Mouse (Mus musculus) ES-Bruce4 (cell line): ENCODE results near the gene Nthl1. TPM values are rescaled to one million over a fixed set of nuclear protein-coding genes. Genes with fewer than 3 reads are reported as not detected.

Source experiments
- H3K27ac ChIP-seq: 2 replicates; pipeline ENCODE4 v1.5.1; 2012; ENCODE audit warnings: low read length, inconsistent platforms; ENCODE audit not compliant: insufficient read depth
- H3K27me3 ChIP-seq: 2 replicates; pipeline ENCODE4 v1.6.1; 2012; ENCODE audit warnings: mild to moderate bottlenecking, low read length, inconsistent platforms; ENCODE audit not compliant: control insufficient read depth, poor library complexity, insufficient read depth, severe bottlenecking
- H3K36me3 ChIP-seq: 2 replicates; pipeline ENCODE4 v1.6.1; 2012; ENCODE audit warnings: inconsistent platforms, mild to moderate bottlenecking, low read length, moderate library complexity; ENCODE audit not compliant: control insufficient read depth, poor library complexity, insufficient read depth, severe bottlenecking
- H3K4me1 ChIP-seq: one replicate; pipeline ENCODE4 v1.8.1; 2011; ENCODE audit warnings: low read length; ENCODE audit not compliant: control insufficient read depth, insufficient read depth
- H3K4me3 ChIP-seq: 2 replicates; pipeline ENCODE4 v1.5.1; 2011; ENCODE audit warnings: low read depth, mild to moderate bottlenecking, low read length
- H3K9ac ChIP-seq: 2 replicates; pipeline ENCODE4 v1.6.1; 2012; ENCODE audit warnings: low read depth, mild to moderate bottlenecking, inconsistent platforms; ENCODE audit not compliant: poor library complexity, severe bottlenecking
- H3K9me3 ChIP-seq: replicated peaks from 2 replicates; pipeline ENCODE4 v1.6.1; 2012; ENCODE audit warnings: mild to moderate bottlenecking, low read length, inconsistent platforms; ENCODE audit not compliant: control insufficient read depth, poor library complexity, insufficient read depth, severe bottlenecking
- CTCF ChIP-seq: IDR thresholded peaks from one replicate; pipeline ENCODE4 v1.8.1; 2011; ENCODE audit warnings: low read depth, low read length
- EP300 ChIP-seq: IDR thresholded peaks from 2 replicates; pipeline ENCODE4 v1.6.1; 2011; ENCODE audit warnings: low read depth, low read length; ENCODE audit not compliant: insufficient read depth
- POLR2A ChIP-seq: IDR thresholded peaks from one replicate; pipeline ENCODE4 v1.8.1; 2011; ENCODE audit warnings: low read length; ENCODE audit not compliant: insufficient read depth
- polyA plus RNA-seq: library from polyadenylated mRNA; stranded (reverse); fragments of >200 nt; gene quantifications from 2 replicates; pipeline ENCODE4 v1.2.4, GENCODE M21; 2011; ENCODE audit warnings: low read depth; ENCODE audit not compliant: missing spikeins, insufficient read depth, insufficient read length

The Nthl1 gene
- polyA plus RNA-seq, 1 experiment = 21.5 TPM

GRCm38 (mm10) chr17:24597989-24598388, 34.5 kb upstream of the Nthl1 start:
- H3K4me3 ChIP-seq = no peak overlapping the region
- H3K4me1 ChIP-seq = peaks cover 3% of the 10 kb centered on the region
- no peak for TF ChIP-seq POLR2A
- H3K27ac ChIP-seq = no peak overlapping the region
- no peaks in the 10 kb centered on the region for H3K27me3 ChIP-seq
- no peak overlapping the region for H3K9ac ChIP-seq
- peaks cover 18% of the 10 kb centered on the region for H3K36me3 ChIP-seq
- no peaks in the 10 kb centered on the region for H3K9me3 ChIP-seq

- Histone ChIP-seq H3K4me1 (no peaks in the 10 kb centered on the region), H3K9ac (no peak overlapping the region), H3K4me3 (no peak overlapping the region), H3K27me3 (no peaks in the 10 kb centered on the region), H3K27ac (no peak overlapping the region), H3K36me3 (peaks cover 21% of the 10 kb centered on the region), H3K9me3 (no peaks in the 10 kb centered on the region)
- TF ChIP-seq POLR2A (no peak), EP300 (no peak), CTCF (no peak)
These were observed 32.0 kb upstream of the Nthl1 start for GRCm38 (mm10) chr17:24600502-24600901.

DNA sequence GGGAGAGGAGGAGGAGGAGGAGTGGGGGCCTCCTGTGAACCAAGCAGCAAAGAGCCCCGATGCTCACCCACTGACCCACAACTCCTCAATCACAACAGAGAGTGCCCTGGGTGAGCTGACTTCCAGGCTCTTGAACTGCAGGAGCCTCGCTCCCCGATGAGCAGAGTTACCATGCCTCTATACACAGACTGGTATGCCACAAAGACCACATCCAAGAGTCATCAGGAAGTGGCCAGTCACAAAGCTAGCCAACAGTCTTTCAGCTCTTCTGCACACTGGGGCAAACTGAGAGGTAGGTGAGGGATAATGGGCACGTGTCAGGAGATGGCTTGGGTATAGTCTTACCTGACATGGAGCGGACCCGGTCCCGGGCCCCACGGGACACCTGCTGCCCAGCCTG, 28.5 kb upstream of the Nthl1 start:
- peaks cover 8% of the 10 kb centered on the region for H3K36me3 ChIP-seq
- no peak for TF ChIP-seq CTCF
- no peak for TF ChIP-seq EP300
- TF ChIP-seq POLR2A = no peak
- no peaks in the 10 kb centered on the region for H3K27me3 ChIP-seq
- H3K9me3 ChIP-seq = no peaks in the 10 kb centered on the region
- H3K27ac ChIP-seq = no peak overlapping the region
- H3K4me1 ChIP-seq = no peaks in the 10 kb centered on the region
- H3K4me3 ChIP-seq = no peak overlapping the region
- H3K9ac ChIP-seq = no peak overlapping the region

DNA sequence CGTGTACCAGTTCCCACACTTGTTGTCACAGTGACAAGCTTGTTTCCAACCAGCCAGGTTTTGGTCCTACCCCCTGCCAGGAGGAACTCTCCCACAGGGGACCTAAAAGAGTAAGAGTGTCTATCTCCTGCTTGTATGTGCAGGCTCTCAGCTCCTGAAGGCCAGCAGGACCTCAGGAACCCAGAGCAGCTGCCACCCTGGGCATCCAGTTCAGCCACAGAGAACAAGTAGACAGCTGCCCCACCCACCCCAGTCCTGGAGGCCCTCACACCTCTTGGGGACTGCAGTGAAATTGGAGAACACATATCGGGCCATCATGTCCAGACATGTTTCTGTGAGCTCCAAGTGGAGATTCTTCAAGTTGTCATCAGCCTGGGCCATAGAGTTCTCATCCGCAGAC, 27.9 kb upstream of the Nthl1 start:
- no peaks in the 10 kb centered on the region for H3K4me1 ChIP-seq
- no peaks in the 10 kb centered on the region for H3K9me3 ChIP-seq
- H3K36me3 ChIP-seq = peaks cover 6% of the 10 kb centered on the region
- TF ChIP-seq POLR2A (no peak), EP300 (no peak), CTCF (no peak)
- H3K4me3 ChIP-seq = no peak overlapping the region
- H3K27me3 ChIP-seq = no peaks in the 10 kb centered on the region
- 0 out of 2 replicates have a peak overlapping the region, but pooled peaks have one; percentile 37 for H3K27ac ChIP-seq
- no peak overlapping the region for H3K9ac ChIP-seq

DNA sequence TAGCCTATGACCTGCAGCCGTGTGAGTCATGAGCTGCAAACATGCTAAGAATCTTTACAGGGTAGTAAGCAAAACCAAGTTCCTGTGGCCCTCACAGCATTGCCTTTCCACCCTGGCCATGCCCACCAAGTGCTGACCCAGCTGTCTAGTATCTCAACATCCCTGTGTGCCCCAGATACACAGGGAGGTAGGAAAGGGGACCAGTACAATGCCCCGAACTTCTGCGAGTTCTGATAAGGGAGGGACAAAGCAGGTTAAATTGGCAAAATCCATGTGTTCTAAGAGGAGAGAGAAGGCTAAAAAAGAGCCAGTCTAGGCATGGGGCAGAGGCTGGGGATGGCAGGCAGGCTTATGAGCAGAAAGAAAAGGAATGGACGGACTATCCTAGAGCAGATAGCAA, 24.1 kb upstream of the Nthl1 start:
- no peaks in the 10 kb centered on the region for H3K27me3 ChIP-seq
- H3K4me1 ChIP-seq = no peaks in the 10 kb centered on the region
- H3K4me3 ChIP-seq = no peak overlapping the region
- TF ChIP-seq CTCF (no peak), EP300 (no peak), POLR2A (no peak)
- no peak overlapping the region for H3K27ac ChIP-seq
- H3K9ac ChIP-seq = no peak overlapping the region
- no peaks in the 10 kb centered on the region for H3K9me3 ChIP-seq
- H3K36me3 ChIP-seq = 0 out of 2 replicates have a peak, but pooled peaks cover 3% of the 10 kb centered on the region

DNA sequence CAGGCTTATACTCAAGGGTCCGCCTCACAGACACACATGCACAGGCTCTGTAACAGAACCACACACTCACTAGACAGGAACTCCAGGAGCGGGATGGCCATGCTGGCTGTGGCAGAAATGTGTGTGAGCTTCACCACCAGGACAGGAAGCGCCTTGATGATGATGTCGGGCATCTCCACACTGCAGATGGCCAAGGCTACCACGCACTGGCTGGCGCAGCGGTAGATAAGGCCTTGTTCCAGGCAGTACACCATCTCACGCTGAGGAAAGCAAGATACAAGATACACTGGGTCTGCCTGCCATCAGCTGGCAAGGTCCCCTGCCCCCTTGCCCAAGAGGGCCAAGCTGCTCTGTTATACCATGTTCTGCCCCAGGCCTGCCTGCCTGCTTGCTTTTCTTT, 23.6 kb upstream of the Nthl1 start:
- Histone ChIP-seq H3K27ac (no peak overlapping the region), H3K4me3 (no peak overlapping the region), H3K9me3 (no peaks in the 10 kb centered on the region), H3K4me1 (no peaks in the 10 kb centered on the region), H3K27me3 (no peaks in the 10 kb centered on the region), H3K36me3 (peaks cover 3% of the 10 kb centered on the region; the same call in 1 of the 2 replicates), H3K9ac (no peak overlapping the region)
- TF ChIP-seq POLR2A = no peak
- no peak for TF ChIP-seq CTCF
- no peak for TF ChIP-seq EP300
